Mouse (Mus musculus): ENCODE data around the gene Phlpp1. TPM values are rescaled to one million over a fixed set of nuclear protein-coding genes. Genes with fewer than 3 reads are reported as not detected.
"Not testable (repeated sequence)": the region's sequence is repeated elsewhere in the genome, so short reads cannot be mapped to it uniquely, and the experiment has no call there.

The Phlpp1 gene
- total and polyA plus RNA-seq, 3 experiments = 14.8 to 38.4 (median 20.9) TPM

GRCm38 (mm10) chr1:106309394-106310039 is 138.0 kb downstream of the Phlpp1 start:
- H3K4me1 ChIP-seq (ENCODE audit: control insufficient read depth in 1 of 2, insufficient read depth in 2 of 2) = peaks cover 0 to 26% of the 10 kb centered on the region in 2 experiments; a peak in 2 of 4 replicates
- H3K27ac ChIP-seq (ENCODE audit: insufficient read depth, low read depth) = no peak overlapping the region
- in situ Hi-C loops (cut with MboI; ENCODE audit: low pct_ligation_motif_present, low pct_unique_long_range_greater_than_20kb, low sequenced_read_pairs) = no loop called here
- no peaks in the 10 kb centered on the region for H3K27me3 ChIP-seq (replicated peaks)
- H3K4me3 ChIP-seq (replicated peaks in 1 of 3; ENCODE audit: low read depth in 2 of 3, low read length in 2 of 3, poor library complexity in 1 of 3) = no peak overlapping the region
- DNase-seq (ENCODE audit: extremely low read depth) = no peak
- dilution Hi-C loops (cut with MboI; ENCODE audit: extremely low pct_ligation_motif_present, extremely low pct_unique_long_range_greater_than_20kb, low sequenced_read_pairs) = no loop called here
- H3K9me3 ChIP-seq (replicated peaks; ENCODE audit: low read length) = peaks cover 2% of the 10 kb centered on the region
- H3K4me2 ChIP-seq (ENCODE audit: insufficient read depth, low read depth, poor library complexity, severe bottlenecking) = no peak overlapping the region
- TF ChIP-seq ZKSCAN1 (IDR thresholded peaks at IDR 0.05; ENCODE audit: borderline replicate concordance, low read depth, low read length) (no peak), EP300 (IDR thresholded peaks at IDR 0.05; ENCODE audit: low read length) (no peak), CHD2 (IDR thresholded peaks at IDR 0.05; ENCODE audit: low read length) (no peak), NRF1 (IDR thresholded peaks at IDR 0.05; ENCODE audit: low read depth, low read length) (no peak), JUN (IDR thresholded peaks at IDR 0.05; ENCODE audit: insufficient read depth, low read depth, low read length) (no peak)
- peaks cover 0 to 44% of the 10 kb centered on the region in 2 experiments for H3K36me3 ChIP-seq (replicated peaks in 1 of 2; ENCODE audit: control insufficient read depth in 1 of 2, insufficient read depth in 1 of 2, low read length in 1 of 2)
- H3K9ac ChIP-seq (ENCODE audit: insufficient read depth, low read depth) = no peak overlapping the region
- H3K79me2 ChIP-seq (replicated peaks; ENCODE audit: control insufficient read depth, extremely low read depth, insufficient read depth, poor library complexity, severe bottlenecking) = peaks cover 3% of the 10 kb centered on the region; the same call in 1 of the 2 replicates

GRCm38 (mm10) chr1:106310285-106310684 is 138.7 kb downstream of the Phlpp1 start:
- no peak for DNase-seq (ENCODE audit: extremely low read depth)
- peaks cover 2% of the 10 kb centered on the region for H3K9me3 ChIP-seq (replicated peaks; ENCODE audit: low read length)
- H3K9ac ChIP-seq (ENCODE audit: insufficient read depth, low read depth) = no peak overlapping the region
- peaks cover 0 to 40% of the 10 kb centered on the region in 2 experiments for H3K36me3 ChIP-seq (replicated peaks in 1 of 2; ENCODE audit: control insufficient read depth in 1 of 2, insufficient read depth in 1 of 2, low read length in 1 of 2)
- peaks cover 0 to 30% of the 10 kb centered on the region in 2 experiments; a peak in 2 of 4 replicates for H3K4me1 ChIP-seq (ENCODE audit: control insufficient read depth in 1 of 2, insufficient read depth in 2 of 2)
- TF ChIP-seq MYC (IDR thresholded peaks at IDR 0.05; ENCODE audit: low read depth, low read length) (no peak), HCFC1 (IDR thresholded peaks at IDR 0.05; ENCODE audit: low read depth, low read length) (no peak), USF2 (conservative IDR thresholded peaks at IDR 0.05; ENCODE audit: low read depth, low read length) (no peak), MAX (IDR thresholded peaks at IDR 0.05; ENCODE audit: low read length) (no peak), SIN3A (IDR thresholded peaks at IDR 0.05; ENCODE audit: low read length) (no peak), ZMIZ1 (IDR thresholded peaks at IDR 0.05; ENCODE audit: low read depth, low read length) (no peak), EP300 (IDR thresholded peaks at IDR 0.05; ENCODE audit: low read length) (no peak), USF1 (IDR thresholded peaks at IDR 0.05; ENCODE audit: low read depth, low read length) (no peak), MAZ (IDR thresholded peaks at IDR 0.05; ENCODE audit: low read depth, low read length) (no peak), TBP (conservative IDR thresholded peaks at IDR 0.05; ENCODE audit: low read depth, low read length) (no peak), JUN (IDR thresholded peaks at IDR 0.05; ENCODE audit: insufficient read depth, low read depth, low read length) (no peak), ZKSCAN1 (IDR thresholded peaks at IDR 0.05; ENCODE audit: borderline replicate concordance, low read depth, low read length) (no peak), MAFK (IDR thresholded peaks at IDR 0.05; ENCODE audit: insufficient replicate concordance, low read length) (no peak), RAD21 (IDR thresholded peaks at IDR 0.05; ENCODE audit: low read depth, low read length) (no peak), NRF1 (IDR thresholded peaks at IDR 0.05; ENCODE audit: low read depth, low read length) (no peak), UBTF (IDR thresholded peaks at IDR 0.05; ENCODE audit: low read depth, low read length) (no peak), POLR2A (IDR thresholded peaks at IDR 0.05; ENCODE audit: low read depth, low read length) (no peak), CHD2 (IDR thresholded peaks at IDR 0.05; ENCODE audit: low read length) (no peak)
- H3K79me2 ChIP-seq (replicated peaks; ENCODE audit: control insufficient read depth, extremely low read depth, insufficient read depth, poor library complexity, severe bottlenecking) = peaks cover 5% of the 10 kb centered on the region; the same call in 1 of the 2 replicates
- no peak overlapping the region for H3K27ac ChIP-seq (ENCODE audit: insufficient read depth, low read depth)
- in situ Hi-C loops (cut with MboI; ENCODE audit: low pct_ligation_motif_present, low pct_unique_long_range_greater_than_20kb, low sequenced_read_pairs) = no loop called here
- no peaks in the 10 kb centered on the region for H3K27me3 ChIP-seq (replicated peaks)
- no peak overlapping the region for H3K4me3 ChIP-seq (replicated peaks in 1 of 3; ENCODE audit: low read depth in 2 of 3, low read length in 2 of 3, poor library complexity in 1 of 3)
- H3K4me2 ChIP-seq (ENCODE audit: insufficient read depth, low read depth, poor library complexity, severe bottlenecking) = no peak overlapping the region
- dilution Hi-C loops (cut with MboI; ENCODE audit: extremely low pct_ligation_motif_present, extremely low pct_unique_long_range_greater_than_20kb, low sequenced_read_pairs) = no loop called here

GRCm38 (mm10) chr1:106311830-106312229 is 140.3 kb downstream of the Phlpp1 start:
- DNase-seq (ENCODE audit: extremely low read depth); H3K27ac ChIP-seq (ENCODE audit: insufficient read depth, low read depth); H3K79me2 ChIP-seq (replicated peaks; ENCODE audit: control insufficient read depth, extremely low read depth, insufficient read depth, poor library complexity, severe bottlenecking); H3K4me3 ChIP-seq (replicated peaks in 1 of 3; ENCODE audit: low read depth in 2 of 3, low read length in 2 of 3, poor library complexity in 1 of 3); H3K4me2 ChIP-seq (ENCODE audit: insufficient read depth, low read depth, poor library complexity, severe bottlenecking); H3K9ac ChIP-seq (ENCODE audit: insufficient read depth, low read depth); dilution Hi-C loops (cut with MboI; ENCODE audit: extremely low pct_ligation_motif_present, extremely low pct_unique_long_range_greater_than_20kb, low sequenced_read_pairs); H3K9me3 ChIP-seq (replicated peaks; ENCODE audit: low read length); H3K27me3 ChIP-seq (replicated peaks); in situ Hi-C loops (cut with MboI; ENCODE audit: low pct_ligation_motif_present, low pct_unique_long_range_greater_than_20kb, low sequenced_read_pairs): not testable (repeated sequence)
- Histone ChIP-seq H3K4me1 (ENCODE audit: control insufficient read depth in 1 of 2, insufficient read depth in 2 of 2) (peaks cover 4 to 42% of the 10 kb centered on the region in 2 experiments), H3K36me3 (replicated peaks in 1 of 2; ENCODE audit: control insufficient read depth in 1 of 2, insufficient read depth in 1 of 2, low read length in 1 of 2) (peaks cover 0 to 29% of the 10 kb centered on the region in 2 experiments)

Data from CH12.LX (cell line).